Mouse (Mus musculus) embryo, embryonic 10.5 days (tissue): Measurements from ENCODE around the gene Uvrag.

Experiments used
- DNase-seq: peaks from one replicate; pipeline ENCODE4 v3.0.0-alpha.2; 2015; ENCODE audit warnings: low spot score

Uvrag gene

GRCm38 (mm10) chr7:98928336-98929025 is 212.5 kb downstream of the Uvrag start:
- DNase-seq, result peak; percentile 31

- DNase-seq, result no peak
Measured at GRCm38 (mm10) chr7:98926906-98927528, 213.9 kb downstream of the Uvrag start.

- DNase-seq, result peak; percentile 42
Measured at GRCm38 (mm10) chr7:98924380-98924869, 216.5 kb downstream of the Uvrag start.

- DNase-seq, result no peak
Measured at GRCm38 (mm10) chr7:98922984-98923383, 218.0 kb downstream of the Uvrag start.

GRCm38 (mm10) chr7:98917407-98917806 is 223.5 kb downstream of the Uvrag start:
- DNase-seq, result no peak

GRCm38 (mm10) chr7:98916581-98916980 is 224.4 kb downstream of the Uvrag start:
- no peak for DNase-seq

GRCm38 (mm10) chr7:98912953-98913360 is 228.0 kb downstream of the Uvrag start:
- no peak for DNase-seq

- no peak for DNase-seq
Measured at GRCm38 (mm10) chr7:98911276-98911675, 229.7 kb downstream of the Uvrag start.

GRCm38 (mm10) chr7:98910712-98911111 is 230.2 kb downstream of the Uvrag start:
- DNase-seq, result no peak

GRCm38 (mm10) chr7:98910164-98910563 is 230.8 kb downstream of the Uvrag start:
- DNase-seq, result no peak

- no peak for DNase-seq
Measured at GRCm38 (mm10) chr7:98907476-98907875, 233.5 kb downstream of the Uvrag start.

GRCm38 (mm10) chr7:98904659-98905362 is 236.1 kb downstream of the Uvrag start:
- DNase-seq, result no peak

- DNase-seq, result no peak
Measured at GRCm38 (mm10) chr7:98903884-98904283, 237.1 kb downstream of the Uvrag start.

GRCm38 (mm10) chr7:98901120-98901519 is 239.8 kb downstream of the Uvrag start:
- DNase-seq, result no peak

GRCm38 (mm10) chr7:98899815-98900214 is 241.1 kb downstream of the Uvrag start:
- DNase-seq, result no peak

- no peak for DNase-seq
Measured at GRCm38 (mm10) chr7:98897323-98897722, 243.6 kb downstream of the Uvrag start.

- no peak for DNase-seq
Measured at GRCm38 (mm10) chr7:98895501-98896095, 245.3 kb downstream of the Uvrag start.

- no peak for DNase-seq
Measured at GRCm38 (mm10) chr7:98894768-98895167, 246.2 kb downstream of the Uvrag start.

GRCm38 (mm10) chr7:98894305-98894704 is 246.6 kb downstream of the Uvrag start:
- DNase-seq, result no peak

GRCm38 (mm10) chr7:98893144-98893543 is 247.8 kb downstream of the Uvrag start:
- no peak for DNase-seq

- DNase-seq, result no peak
Measured at GRCm38 (mm10) chr7:98889211-98889610, 251.7 kb downstream of the Uvrag start.

- peak; percentile 55 for DNase-seq
Measured at GRCm38 (mm10) chr7:98888810-98889209, 252.1 kb downstream of the Uvrag start.
